Mouse (Mus musculus) embryonic facial prominence, embryonic 13.5 days (tissue): ENCODE results near the gene Fbp1. TPM values are rescaled to one million over a fixed set of nuclear protein-coding genes. Genes with fewer than 3 reads are reported as not detected.

Experiments used
- ATAC-seq: fragments of 200-750 bp; cut with Nextera tagmentation; 2 replicates; pipeline ENCODE4 v1.8.0; 2017; ENCODE audit warnings: low read depth; ENCODE audit not compliant: insufficient number of reproducible peaks, insufficient read depth, low FRiP score, low TSS enrichment
- H3K27ac ChIP-seq: fragments of 300-500 bp; sonication (generic); 2 replicates; pipeline ENCODE4 v1.5.1; 2015; ENCODE audit warnings: moderate library complexity, mild to moderate bottlenecking, inconsistent platforms
- H3K27me3 ChIP-seq: fragments of 300-500 bp; sonication (generic); 2 replicates; pipeline ENCODE4 v1.6.1; 2015; ENCODE audit warnings: mild to moderate bottlenecking, inconsistent platforms
- H3K36me3 ChIP-seq: fragments of 300-500 bp; sonication (generic); 2 replicates; pipeline ENCODE4 v1.6.1; 2015; ENCODE audit warnings: mild to moderate bottlenecking, inconsistent platforms
- H3K4me1 ChIP-seq: fragments of 300-500 bp; sonication (generic); 2 replicates; pipeline ENCODE4 v1.6.1; 2015; ENCODE audit warnings: inconsistent platforms
- H3K4me2 ChIP-seq: fragments of 300-500 bp; sonication (generic); 2 replicates; pipeline ENCODE4 v1.6.1; 2015; ENCODE audit warnings: moderate library complexity, mild to moderate bottlenecking, inconsistent platforms
- H3K4me3 ChIP-seq: fragments of 300-500 bp; sonication (generic); 2 replicates; pipeline ENCODE4 v1.5.1; 2015; ENCODE audit warnings: mild to moderate bottlenecking, inconsistent platforms
- H3K9ac ChIP-seq: fragments of 300-500 bp; sonication (generic); 2 replicates; pipeline ENCODE4 v1.6.1; 2015; ENCODE audit warnings: mild to moderate bottlenecking, inconsistent platforms
- H3K9me3 ChIP-seq: fragments of 300-500 bp; sonication (generic); 2 replicates; pipeline ENCODE4 v1.6.1; 2016; ENCODE audit warnings: inconsistent platforms
- WGBS: fragments of 180-500 bp; shearing (Covaris S2); methylation state at CpG from one replicate; pipeline ENCODE4 v1.1.7; 2015; ENCODE audit warnings: mixed read lengths; 5-methylcytosine and 5-hydroxymethylcytosine counted together
- polyA plus RNA-seq: library from polyadenylated mRNA; unstranded; fragments of >200 nt; fragmentation: Nextera tagmentation; extraction: Ambion mirVana; gene quantifications from 2 replicates; pipeline ENCODE4 v1.2.1, GENCODE M21; 2015

Gene Fbp1
- polyA plus RNA-seq, 1 experiment from 2014 or later = 0.66 TPM

- H3K27ac ChIP-seq = no peak overlapping the region
- H3K4me3 ChIP-seq = no peak overlapping the region
- H3K27me3 ChIP-seq = no peaks in the 10 kb centered on the region
- WGBS = 73% methylated on average over 5 of the region's 5 CpGs
- H3K9me3 ChIP-seq = no peaks in the 10 kb centered on the region
- no peak for ATAC-seq
- H3K4me1 ChIP-seq = peaks cover 24% of the 10 kb centered on the region
- no peaks in the 10 kb centered on the region for H3K36me3 ChIP-seq
- H3K9ac ChIP-seq = no peak overlapping the region
- no peak overlapping the region for H3K4me2 ChIP-seq
Measured at GRCm38 (mm10) chr13:62911575-62911974, 23.5 kb upstream of the Fbp1 start.

- no peaks in the 10 kb centered on the region for H3K27me3 ChIP-seq
- H3K27ac ChIP-seq = no peak overlapping the region
- H3K9ac ChIP-seq = no peak overlapping the region
- peaks cover 24% of the 10 kb centered on the region for H3K4me1 ChIP-seq
- ATAC-seq = no peak
- WGBS = 82% methylated on average over 4 of the region's 4 CpGs
- no peaks in the 10 kb centered on the region for H3K9me3 ChIP-seq
- H3K4me2 ChIP-seq = no peak overlapping the region
- H3K36me3 ChIP-seq = no peaks in the 10 kb centered on the region
- H3K4me3 ChIP-seq = no peak overlapping the region
Measured at GRCm38 (mm10) chr13:62910206-62910605, 22.1 kb upstream of the Fbp1 start.

GRCm38 (mm10) chr13:62909776-62910175 is 21.7 kb upstream of the Fbp1 start:
- H3K27ac ChIP-seq = no peak overlapping the region
- no peaks in the 10 kb centered on the region for H3K27me3 ChIP-seq
- H3K4me2 ChIP-seq = no peak overlapping the region
- 73% methylated on average over 5 of the region's 5 CpGs for WGBS
- H3K9ac ChIP-seq = no peak overlapping the region
- peaks cover 24% of the 10 kb centered on the region for H3K4me1 ChIP-seq
- ATAC-seq = no peak
- H3K9me3 ChIP-seq = no peaks in the 10 kb centered on the region
- no peak overlapping the region for H3K4me3 ChIP-seq
- no peaks in the 10 kb centered on the region for H3K36me3 ChIP-seq

- Histone ChIP-seq H3K27ac (peak overlapping the region; percentile 33; the same call in 1 of the 2 replicates), H3K4me3 (no peak overlapping the region; the same call in 1 of the 2 replicates), H3K9me3 (no peaks in the 10 kb centered on the region), H3K4me1 (peaks cover 24% of the 10 kb centered on the region), H3K27me3 (no peaks in the 10 kb centered on the region), H3K9ac (no peak overlapping the region), H3K4me2 (peak overlapping the region; percentile 53), H3K36me3 (no peaks in the 10 kb centered on the region)
- no peak for ATAC-seq
- WGBS = 24% methylated on average over 8 of the region's 8 CpGs
Measured at GRCm38 (mm10) chr13:62908163-62908559, 20.1 kb upstream of the Fbp1 start.

- H3K27me3 ChIP-seq = no peaks in the 10 kb centered on the region
- peaks cover 24% of the 10 kb centered on the region for H3K4me1 ChIP-seq
- ATAC-seq = no peak
- peak overlapping the region; percentile 53 for H3K4me2 ChIP-seq
- peak overlapping the region; percentile 20; the same call in 1 of the 2 replicates for H3K4me3 ChIP-seq
- 24% methylated on average over 14 of the region's 14 CpGs for WGBS
- no peaks in the 10 kb centered on the region for H3K36me3 ChIP-seq
- H3K9ac ChIP-seq = no peak overlapping the region
- 0 out of 2 replicates have a peak overlapping the region, but pooled peaks have one; percentile 33 for H3K27ac ChIP-seq
- no peaks in the 10 kb centered on the region for H3K9me3 ChIP-seq
Measured at GRCm38 (mm10) chr13:62907527-62908162, 19.6 kb upstream of the Fbp1 start.

- Histone ChIP-seq H3K4me2 (no peak overlapping the region), H3K4me3 (no peak overlapping the region), H3K27me3 (no peaks in the 10 kb centered on the region), H3K4me1 (no peaks in the 10 kb centered on the region), H3K36me3 (no peaks in the 10 kb centered on the region), H3K9me3 (no peaks in the 10 kb centered on the region), H3K27ac (no peak overlapping the region), H3K9ac (no peak overlapping the region)
- no peak for ATAC-seq
Measured at GRCm38 (mm10) chr13:62901139-62901538, 13.1 kb upstream of the Fbp1 start.

GRCm38 (mm10) chr13:62897927-62898646 is 10.0 kb upstream of the Fbp1 start:
- H3K4me3 ChIP-seq = no peak overlapping the region
- no peak for ATAC-seq
- no peaks in the 10 kb centered on the region for H3K4me1 ChIP-seq
- H3K27ac ChIP-seq = no peak overlapping the region
- H3K9me3 ChIP-seq = no peaks in the 10 kb centered on the region
- H3K9ac ChIP-seq = no peak overlapping the region
- H3K36me3 ChIP-seq = no peaks in the 10 kb centered on the region
- H3K4me2 ChIP-seq = no peak overlapping the region
- WGBS = 79% methylated on average over 4 of the region's 4 CpGs
- H3K27me3 ChIP-seq = no peaks in the 10 kb centered on the region

- 82% methylated on average over 9 of the region's 9 CpGs for WGBS
- H3K27ac ChIP-seq = no peak overlapping the region
- H3K36me3 ChIP-seq = no peaks in the 10 kb centered on the region
- 0 out of 2 replicates have a peak, but pooled peaks cover 7% of the 10 kb centered on the region for H3K9me3 ChIP-seq
- H3K9ac ChIP-seq = no peak overlapping the region
- no peak overlapping the region for H3K4me3 ChIP-seq
- peaks cover 22% of the 10 kb centered on the region for H3K27me3 ChIP-seq
- H3K4me1 ChIP-seq = 0 out of 2 replicates have a peak, but pooled peaks cover under 1% of the 10 kb centered on the region
- H3K4me2 ChIP-seq = no peak overlapping the region
- no peak for ATAC-seq
Measured at GRCm38 (mm10) chr13:62893044-62893842, 5.2 kb upstream of the Fbp1 start.

- Histone ChIP-seq H3K4me1 (peaks cover 12% of the 10 kb centered on the region), H3K27me3 (peaks cover 52% of the 10 kb centered on the region), H3K4me2 (no peak overlapping the region), H3K27ac (no peak overlapping the region), H3K9me3 (0 out of 2 replicates have a peak, but pooled peaks cover 7% of the 10 kb centered on the region), H3K36me3 (no peaks in the 10 kb centered on the region), H3K4me3 (no peak overlapping the region), H3K9ac (no peak overlapping the region)
- no peak for ATAC-seq
- 77% methylated on average over 2 of the region's 2 CpGs for WGBS
Measured at GRCm38 (mm10) chr13:62889311-62889710, 1.2 kb upstream of the Fbp1 start.

GRCm38 (mm10) chr13:62884536-62884935 is 3.5 kb downstream of the Fbp1 start:
- Histone ChIP-seq H3K27ac (no peak overlapping the region), H3K4me2 (no peak overlapping the region), H3K9me3 (no peaks in the 10 kb centered on the region), H3K9ac (no peak overlapping the region), H3K36me3 (no peaks in the 10 kb centered on the region), H3K4me1 (peaks cover 19% of the 10 kb centered on the region), H3K27me3 (peaks cover 43% of the 10 kb centered on the region), H3K4me3 (no peak overlapping the region)
- WGBS = 66% methylated on average over 3 of the region's 3 CpGs
- ATAC-seq = no peak

GRCm38 (mm10) chr13:62883925-62884324 is 4.2 kb downstream of the Fbp1 start:
- Histone ChIP-seq H3K9me3 (no peaks in the 10 kb centered on the region), H3K4me1 (peaks cover 20% of the 10 kb centered on the region), H3K4me2 (no peak overlapping the region), H3K36me3 (no peaks in the 10 kb centered on the region), H3K9ac (no peak overlapping the region), H3K27me3 (peaks cover 37% of the 10 kb centered on the region), H3K4me3 (no peak overlapping the region), H3K27ac (peak overlapping the region; percentile 44; the same call in 1 of the 2 replicates)
- no peak for ATAC-seq
- 75% methylated on average over 9 of the region's 9 CpGs for WGBS
